Mouse (Mus musculus): ENCODE results near the gene Nubp1.
A peak's percentile ranks its signal among the peaks of the same experiment; 100 is the strongest.

Gene Nubp1

DNA sequence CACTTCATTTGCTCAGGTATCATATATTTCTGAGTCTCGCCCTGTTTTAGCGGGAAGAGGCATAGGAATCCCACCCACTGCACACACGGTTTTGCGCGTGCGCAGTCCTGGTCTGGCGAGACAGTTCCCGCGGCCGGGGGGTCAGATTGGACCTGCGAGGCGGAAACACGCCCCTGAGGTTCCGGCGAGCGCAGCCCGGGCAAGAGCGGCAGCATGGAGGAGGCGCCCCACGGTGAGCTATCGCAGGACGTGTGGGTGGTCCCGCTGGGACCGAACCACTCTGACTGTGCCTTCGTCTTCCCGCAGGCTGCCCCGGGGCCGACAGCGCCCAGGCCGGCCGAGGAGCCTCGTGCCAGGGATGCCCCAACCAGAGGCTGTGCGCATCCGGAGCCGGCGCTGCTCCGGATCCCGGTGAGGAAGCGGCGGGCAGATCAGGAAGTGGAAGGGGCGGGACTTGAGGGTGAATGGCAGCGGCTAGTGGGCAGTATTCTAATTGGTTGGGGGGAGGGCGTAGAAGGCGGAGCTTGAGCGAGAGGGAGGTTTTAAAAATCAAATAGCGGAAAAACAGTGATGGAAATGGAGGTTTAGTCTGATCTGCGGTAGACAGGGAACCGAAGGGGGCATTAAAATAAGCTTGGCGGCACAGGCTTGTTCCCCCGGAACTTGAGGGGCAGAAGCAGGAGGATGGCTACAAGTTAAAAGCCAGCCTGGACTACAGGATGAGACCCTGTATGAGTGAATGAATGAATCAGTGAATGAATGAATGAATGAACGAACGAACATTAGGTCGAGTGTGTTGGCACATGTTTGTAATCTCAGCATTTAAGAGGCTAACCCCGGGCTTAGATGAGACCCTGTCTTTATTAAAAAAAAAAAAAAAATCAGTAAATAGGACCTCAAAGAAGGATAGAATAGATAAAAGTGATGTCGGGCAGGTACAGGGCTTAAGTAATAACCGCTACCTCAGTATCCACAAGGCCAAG is at the start of gene Nubp1:
Nubp1 (plus strand) TSS at position 185 of the 983 bp plus-strand sequence.
- DNase-seq: peak; percentile 97 to 98

DNA sequence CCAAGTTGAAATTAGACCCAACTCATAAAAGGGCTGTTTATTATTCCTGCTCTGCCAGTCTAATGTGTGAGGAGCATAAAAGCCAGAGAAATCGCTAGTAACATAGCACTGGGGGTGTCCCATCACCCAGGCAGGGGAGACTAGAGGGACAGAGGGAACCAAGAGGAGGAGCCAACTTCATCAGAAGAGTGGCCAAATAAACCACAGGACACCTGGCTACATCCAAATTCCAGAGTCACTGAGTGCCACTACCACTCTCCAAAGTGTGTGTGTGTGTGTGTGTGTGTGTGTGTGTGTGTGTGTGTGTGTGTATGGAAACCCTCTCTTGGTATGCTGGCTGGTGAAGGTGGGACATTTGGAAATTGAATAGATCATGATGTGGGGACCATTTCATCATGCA is 48.7 kb upstream of the Nubp1 start:
- DNase-seq: no peak

DNA sequence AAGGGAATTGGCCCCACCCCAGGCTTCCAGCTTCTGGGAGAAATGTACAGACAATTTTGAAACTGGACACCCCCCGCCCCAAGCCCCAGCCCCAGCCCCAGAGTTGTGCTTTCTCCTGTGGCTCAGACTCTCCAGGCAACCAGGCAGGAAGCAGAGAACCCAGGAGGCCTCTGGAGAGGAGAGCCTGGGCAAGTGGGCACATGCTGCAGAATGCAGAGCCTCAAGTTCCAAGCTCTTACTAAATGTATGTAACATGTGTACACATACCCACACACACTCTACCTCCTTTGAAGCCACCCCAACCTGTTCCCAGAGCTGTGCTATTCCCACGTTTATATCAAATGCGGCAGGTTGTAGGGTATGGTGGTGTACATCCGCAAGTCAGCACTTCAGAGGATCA is 46.0 kb upstream of the Nubp1 start:
- no peak for DNase-seq

DNA sequence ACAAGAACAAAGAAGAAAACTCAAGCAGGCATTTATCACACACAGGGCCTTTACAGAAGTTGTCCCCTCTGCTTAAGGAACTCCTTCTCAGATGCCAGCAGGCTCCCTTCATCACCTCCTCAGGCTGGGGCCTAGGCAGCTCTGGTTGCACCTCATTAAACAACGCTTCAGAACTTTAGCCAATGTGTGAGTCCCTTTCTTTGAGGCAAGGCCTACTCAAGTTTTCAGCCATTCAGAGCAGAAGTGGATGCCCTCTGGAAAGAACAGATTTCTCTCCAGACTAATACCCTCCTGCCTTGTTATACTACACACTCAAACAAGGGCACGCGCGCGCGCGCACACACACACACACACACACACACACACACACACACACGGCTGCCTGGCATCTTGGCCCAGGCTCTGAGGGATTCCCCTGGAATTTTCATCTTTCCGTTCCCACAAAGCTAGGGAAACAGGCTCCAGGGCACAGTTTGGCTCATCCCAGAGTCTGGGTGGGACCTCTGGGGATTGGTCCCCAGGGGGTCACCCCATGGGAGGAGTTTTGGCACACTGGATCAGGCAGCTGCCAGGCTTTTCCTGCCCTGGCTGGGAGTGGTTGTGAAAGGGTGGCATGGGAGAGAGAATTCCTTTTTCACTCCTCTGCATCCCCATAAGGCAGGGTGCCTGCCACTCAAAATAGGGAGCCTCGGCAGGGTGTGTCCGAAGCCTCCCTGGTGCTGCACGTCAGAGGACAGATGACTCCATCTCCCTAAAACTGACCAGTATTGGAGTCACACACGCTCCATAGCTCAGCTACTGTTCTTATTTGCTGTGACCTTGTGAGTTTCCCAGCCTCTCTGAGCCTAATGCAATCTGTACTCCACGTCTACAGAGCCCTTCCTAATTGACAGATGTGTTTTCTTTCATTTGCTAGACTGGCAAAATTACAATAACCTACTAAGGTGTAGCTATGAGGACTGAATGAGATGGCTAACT is 45.2 kb upstream of the Nubp1 start:
- no peak for DNase-seq

DNA sequence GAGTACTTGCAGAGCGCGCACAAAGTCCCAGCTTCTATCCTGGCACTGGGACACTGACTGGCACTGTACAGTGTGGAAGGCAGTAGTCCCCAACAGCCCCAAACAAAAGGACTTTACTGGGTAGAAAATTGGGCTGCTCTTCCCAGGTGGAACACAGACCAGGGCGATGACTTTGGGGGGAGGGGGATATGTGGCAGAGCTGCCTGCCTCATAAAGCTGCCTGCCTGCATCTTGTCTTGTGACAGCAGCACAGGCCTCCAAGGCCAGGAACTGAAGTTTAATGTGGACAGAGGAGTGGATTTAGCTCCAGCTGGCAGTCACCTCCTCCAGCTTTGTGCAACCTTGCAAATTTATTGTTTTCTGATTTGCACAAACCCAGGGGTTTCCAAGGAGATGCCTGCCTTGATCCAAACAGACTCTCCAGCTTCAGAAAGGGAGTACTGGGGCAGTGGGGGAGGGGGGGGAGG is 42.2 kb upstream of the Nubp1 start:
- DNase-seq: peak in 1 of 2 experiments; percentile 7

DNA sequence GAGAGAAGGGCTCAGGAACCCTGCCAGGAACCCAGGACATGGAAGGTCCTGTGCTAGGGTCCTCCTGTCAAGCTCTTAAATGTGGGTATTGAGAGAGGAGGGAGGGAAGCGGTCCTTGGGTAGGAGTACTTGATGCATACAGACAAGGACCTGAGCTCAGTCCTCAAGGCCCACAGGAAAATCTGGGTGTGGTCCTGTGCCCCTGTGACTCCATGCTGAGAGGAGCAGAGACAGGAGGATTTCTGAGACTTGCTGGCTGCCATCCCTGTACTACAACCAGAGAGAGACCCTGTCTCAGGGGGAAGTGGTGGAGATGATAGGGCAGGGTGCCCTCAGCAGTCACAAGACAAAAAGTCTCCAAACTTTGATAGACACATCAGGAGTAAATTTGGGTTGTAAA is 41.8 kb upstream of the Nubp1 start:
- DNase-seq: no peak

DNA sequence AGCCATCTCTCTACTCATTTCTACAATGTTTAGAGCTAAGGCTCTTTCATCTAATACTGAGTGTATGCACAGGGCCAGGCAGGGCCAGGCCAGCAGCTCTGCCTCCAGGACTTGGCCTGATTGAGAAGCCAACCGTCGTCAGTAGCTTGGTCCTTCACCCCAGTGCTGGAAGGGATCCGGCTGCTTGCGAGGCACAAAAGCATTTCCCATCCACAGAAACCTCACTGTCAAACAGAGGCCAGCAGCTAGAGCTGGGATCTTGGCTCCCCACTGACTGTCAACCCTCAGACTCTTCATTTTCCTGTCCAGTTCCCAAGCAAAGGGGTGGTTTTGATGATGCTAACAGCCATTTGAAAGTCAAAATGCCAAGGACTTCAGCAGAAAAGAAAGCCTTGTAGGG is 39.4 kb upstream of the Nubp1 start:
- peak; percentile 4 to 8 for DNase-seq

DNA sequence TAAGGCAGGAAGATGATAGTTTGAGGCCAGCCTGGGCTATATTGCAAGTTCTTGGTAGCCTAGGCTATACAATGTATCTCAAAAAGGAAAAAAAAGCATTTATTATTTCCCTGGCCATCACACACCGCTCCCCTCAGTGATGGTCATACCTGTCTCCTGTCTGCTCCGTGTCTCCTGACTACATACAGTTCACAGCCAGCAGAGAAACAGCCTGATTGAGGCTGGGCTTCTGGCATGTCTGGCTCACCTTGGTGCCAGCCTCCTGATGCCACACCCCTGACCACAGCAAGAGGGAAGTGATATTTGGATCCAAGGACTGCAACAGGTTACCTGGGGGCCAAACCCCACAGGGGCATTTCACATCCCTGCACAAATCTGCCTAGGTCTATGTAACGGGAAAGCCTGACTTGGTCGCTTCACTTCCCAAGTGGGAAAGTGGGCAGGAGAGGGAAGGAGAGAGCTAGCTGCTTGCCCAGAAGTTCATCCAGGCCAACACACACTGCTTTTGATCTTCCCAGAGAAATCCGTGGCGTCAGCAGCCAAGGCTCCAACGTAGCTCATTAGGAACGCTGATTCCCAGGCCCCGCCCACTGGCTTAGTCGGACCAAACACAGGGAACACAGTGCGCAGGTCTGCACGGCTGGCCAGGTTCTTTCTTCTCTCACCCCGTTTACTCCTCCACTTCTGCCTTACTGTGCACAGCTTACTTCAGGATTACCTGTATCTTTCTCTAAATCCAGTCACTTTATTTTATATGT is 37.3 kb upstream of the Nubp1 start:
- peak in 1 of 2 experiments; percentile 5 for DNase-seq

DNA sequence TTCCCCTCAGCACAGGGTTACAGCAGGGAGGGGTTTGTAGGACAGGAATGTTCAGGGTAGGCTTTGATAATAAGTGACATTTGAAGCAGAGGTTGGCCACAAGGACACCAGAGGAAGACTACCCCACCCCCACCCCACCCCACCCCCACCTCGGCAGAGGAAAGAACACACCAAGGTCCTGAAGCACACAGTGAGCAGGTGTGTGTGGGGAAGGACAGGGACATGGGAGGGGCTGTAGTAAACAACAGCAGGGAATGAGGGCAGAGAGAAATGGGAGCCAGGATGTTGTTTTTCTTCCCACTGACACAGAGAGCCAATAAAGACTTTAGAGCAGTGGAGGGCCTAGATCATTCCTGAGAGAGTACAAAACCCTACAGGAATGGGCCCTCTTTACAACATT is 34.5 kb upstream of the Nubp1 start:
- DNase-seq: no peak

DNA sequence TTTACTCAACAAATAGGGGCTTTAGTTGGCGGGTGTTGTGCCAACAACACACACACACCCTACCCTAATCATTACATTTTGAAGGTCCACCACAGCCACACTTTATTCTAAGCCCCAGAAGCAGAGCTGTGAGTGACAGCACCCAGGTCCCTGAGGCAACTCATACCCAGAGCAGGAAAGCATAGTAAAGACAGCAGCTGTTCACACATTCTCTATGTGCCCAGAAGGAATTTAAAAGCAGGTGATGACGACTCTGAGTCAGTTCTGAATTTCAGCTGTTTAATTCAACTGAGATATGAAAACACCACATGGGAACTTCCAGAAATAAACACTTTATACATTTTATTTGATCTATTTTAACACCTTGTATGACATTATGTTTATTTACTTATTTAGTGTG is 32.2 kb upstream of the Nubp1 start:
- DNase-seq: no peak

DNA sequence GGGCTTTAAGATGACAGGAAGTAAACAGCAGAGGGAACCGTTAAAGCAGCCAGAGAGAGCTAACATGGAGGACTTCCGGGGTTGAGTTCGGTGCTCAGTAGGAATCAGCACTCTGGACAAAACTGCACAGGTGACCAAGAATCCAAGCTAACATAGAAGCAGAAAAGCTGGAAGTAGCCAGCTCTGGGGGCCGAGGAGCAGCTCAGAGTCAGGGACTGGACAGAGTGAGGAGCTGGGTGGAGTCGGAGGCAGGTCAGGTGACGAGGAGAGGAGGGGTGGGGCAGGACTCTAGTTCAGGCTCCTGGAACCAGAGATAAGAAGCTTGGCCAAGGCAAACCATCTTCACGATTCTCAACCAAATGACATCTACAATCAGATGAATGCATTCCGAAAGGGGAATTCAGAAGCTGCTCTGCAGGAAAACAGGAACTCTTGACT is 27.7 kb upstream of the Nubp1 start:
- DNase-seq: no peak

DNA sequence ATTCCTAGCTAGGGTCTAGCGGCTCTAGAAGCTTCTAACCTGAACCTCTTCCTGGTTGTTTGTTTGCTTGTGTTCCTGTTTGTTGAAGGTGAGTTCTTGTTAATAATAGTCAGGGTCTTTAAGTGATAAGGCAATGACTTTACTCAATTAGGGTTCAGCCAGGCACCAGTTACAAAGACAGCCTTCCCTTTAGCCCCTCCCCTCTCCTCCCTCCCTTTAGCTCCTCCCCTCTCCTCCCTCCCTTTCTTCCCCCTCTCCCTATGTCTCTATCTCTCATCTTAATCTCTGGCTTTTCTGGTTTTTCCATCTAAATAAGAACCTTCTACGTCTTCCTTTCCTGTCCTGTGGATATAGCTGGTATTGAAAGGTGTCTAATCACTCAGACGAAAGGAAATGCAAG is 27.2 kb upstream of the Nubp1 start:
- no peak for DNase-seq

DNA sequence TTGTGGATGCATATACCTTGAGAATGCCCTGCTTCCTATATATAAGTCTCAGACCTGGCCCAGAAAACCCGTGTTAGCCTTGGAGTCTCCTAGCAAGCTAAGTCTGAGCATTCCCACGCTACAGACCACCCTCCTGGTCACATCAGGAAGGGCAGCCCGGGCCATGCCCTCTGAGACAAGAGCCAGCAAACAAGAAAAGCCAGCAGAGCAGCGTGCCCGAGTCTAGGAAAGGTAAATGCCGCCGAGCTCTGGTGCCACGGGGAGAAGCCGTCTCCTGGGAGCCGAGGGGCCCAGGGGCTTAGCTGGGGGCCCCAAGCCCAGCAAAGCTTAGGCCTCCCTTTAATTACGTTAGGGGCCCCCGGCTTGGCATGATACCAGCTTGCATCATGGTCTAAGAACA is 26.5 kb upstream of the Nubp1 start:
- no peak for DNase-seq

DNA sequence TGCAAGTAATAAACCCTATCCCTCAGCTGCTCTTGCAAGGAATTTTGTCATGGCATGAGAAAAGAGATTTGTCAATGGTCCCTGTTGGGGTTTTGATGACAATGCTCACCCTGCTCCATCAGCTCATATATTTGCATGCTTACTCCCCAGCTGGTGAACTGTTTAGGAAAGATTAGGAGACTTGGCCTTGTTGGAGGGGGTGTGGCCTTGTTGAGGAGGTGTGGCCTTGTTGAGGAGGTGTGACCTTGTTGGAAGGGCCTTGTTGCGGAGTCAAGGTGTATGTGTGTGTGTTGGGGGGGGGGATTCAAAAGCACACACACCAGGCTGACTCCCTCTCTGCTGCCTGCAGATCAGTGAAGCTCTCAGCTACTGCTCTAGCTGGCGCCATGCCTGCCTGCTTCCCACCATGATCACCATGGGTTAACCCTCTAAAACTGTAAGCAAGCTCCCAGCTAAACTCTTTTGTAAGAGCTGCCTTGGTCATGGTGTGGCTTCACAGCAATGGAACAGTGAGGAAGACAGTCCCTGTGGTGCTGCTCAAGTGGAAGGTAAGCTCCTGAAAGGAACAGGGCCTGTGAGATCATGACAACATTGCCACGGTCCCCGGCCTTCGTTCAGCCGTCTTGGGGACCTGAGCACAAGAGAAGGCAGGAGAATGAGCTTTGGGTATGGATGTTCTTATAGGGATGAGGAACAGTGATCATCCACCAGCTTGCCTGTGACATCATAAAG is 22.9 kb upstream of the Nubp1 start:
- DNase-seq: no peak

DNA sequence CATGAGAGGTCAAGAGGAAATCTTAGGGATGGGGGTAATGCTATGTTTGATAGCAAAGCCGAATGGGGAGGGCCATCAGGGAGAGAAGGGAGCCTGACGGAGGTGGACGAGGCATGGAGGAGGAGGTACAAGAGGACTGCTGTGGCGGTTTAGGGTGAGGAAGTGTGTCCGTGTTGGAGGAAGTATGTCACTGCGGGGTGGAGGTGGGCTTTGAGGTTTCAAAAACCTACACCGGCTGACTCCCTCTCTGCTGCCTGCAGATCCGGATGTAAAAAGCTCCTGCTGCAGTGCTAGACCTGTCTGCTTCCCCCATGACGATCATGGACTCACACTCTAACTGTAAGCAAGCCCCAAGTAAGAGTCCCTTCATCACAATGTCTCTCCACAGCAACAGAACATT is 19.2 kb upstream of the Nubp1 start:
- no peak for DNase-seq

DNA sequence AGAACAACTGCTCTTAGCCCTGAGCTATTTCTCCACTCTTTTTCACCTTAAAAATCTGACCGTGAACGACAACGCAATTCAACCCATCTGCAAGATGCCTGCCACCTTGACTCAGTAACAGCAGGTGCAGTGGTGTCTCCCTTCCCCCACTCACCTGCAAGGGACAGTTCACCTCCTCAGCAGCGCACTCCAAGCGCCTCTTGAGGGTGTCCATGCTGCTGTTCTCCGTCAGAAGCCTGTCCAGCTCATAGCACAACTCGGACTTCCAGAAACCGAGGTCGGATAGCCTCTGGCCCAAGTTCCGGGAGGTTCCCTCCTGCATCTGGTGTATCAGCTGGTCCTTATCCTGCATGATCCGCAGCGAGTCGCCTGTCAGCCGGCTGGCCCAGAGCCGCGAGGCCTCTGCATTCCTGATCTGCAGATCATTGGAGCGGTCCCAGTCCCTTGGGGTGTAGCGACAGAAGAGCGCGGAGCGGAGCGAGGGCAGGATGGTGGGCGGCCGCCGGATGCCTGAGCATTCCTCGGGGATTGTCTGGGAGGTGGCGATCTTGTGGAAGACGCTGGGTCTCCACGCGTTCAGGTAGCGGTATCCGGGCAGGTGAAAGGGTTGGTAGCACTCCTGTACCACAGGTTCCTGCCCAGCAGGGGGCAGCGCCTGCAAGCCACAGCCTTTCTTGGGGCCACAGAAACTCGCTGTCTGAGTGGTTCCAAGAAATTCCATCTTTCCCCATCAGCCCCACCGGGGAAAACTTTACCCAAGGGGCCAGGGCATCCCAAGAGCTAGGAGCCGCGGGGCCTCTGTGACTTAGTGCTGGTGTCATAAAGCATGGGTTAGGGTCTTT is 16.8 kb upstream of the Nubp1 start, which contains the start of gene Tekt5:
Tekt5 (minus strand) TSS at position 792 of the 842 bp plus-strand sequence.
- DNase-seq: peak; percentile 50 to 70

DNA sequence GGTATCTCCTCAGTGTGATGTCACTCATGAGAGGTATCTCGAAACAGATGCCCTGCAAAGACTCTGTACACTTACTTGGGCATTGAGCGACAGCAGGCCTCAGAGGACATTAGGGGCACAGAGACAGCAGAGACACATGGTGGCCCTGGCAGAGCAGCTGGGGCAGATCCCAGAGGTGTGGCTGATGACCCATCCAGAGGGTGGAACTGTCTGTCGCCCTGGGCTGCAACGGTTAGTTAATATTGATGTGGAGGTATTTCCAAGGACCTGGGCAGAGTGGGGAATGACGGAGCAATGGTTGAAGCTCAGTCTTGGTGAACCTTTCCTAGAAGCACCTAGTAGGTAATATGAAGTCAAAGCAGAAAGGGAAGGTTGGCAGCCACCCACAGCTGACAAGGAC is 13.0 kb upstream of the Nubp1 start:
- DNase-seq: no peak

DNA sequence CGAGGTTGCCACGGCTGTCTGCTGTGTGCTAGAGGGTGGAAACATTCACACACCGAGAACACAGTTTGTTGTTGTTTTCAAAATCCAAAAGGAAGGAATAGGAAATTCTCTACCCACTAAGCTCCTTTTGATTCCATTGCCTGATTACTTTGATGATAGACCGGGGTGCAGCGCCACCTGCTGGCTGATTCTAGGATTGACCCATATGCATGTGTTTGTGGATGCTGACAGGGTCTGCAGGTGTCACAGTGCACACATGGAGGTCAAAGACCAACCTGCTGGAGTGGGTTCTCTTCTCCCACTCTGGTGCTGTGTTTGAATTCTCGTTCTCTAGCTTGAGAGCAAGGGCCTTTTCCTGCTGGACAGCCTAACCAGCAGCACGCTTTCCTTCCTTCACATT is 12.6 kb upstream of the Nubp1 start:
- DNase-seq: peak; percentile 68 to 88

DNA sequence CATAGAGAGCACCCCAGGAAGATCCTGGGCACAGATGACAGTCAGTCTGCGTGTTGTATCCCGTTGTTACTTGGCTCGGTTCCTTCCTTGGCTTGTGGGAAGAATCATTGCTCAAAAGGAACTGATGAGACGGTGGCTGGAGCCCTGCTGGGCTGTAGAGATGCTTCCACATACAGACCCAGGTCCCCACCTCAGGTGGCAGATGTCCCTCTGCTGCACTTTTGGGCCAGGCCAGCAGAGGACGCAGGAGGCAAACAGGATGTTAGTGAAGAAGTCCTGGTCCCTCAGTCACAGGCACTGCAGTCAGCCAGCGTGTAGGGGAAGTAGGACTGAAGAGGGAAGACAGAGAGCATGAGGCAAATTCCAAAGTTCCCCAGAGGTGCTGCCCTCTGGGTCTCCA is 4.2 kb downstream of the Nubp1 start:
- peak; percentile 79 to 84 for DNase-seq

DNA sequence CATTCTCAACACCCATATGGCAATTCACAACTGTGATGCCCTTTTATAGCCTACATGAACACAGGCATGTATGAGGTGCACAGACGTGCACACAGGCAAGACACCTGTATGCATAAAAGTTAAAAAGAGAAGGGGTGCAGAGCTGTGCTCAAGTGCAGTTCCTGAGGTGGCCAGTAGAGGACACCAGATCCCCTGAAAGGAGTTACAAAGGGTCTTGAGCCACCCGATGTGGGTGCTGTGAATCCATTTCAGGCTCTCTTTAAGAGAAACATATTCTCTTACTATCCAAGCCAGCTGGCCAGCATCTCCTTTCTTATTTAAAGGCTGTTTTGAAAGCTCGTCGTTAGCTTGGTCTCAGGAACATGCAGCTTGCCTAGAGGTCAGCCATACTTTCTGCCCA is 5.1 kb downstream of the Nubp1 start:
- DNase-seq: peak in 1 of 2 experiments; percentile 30
